In the genomic region with DNA sequence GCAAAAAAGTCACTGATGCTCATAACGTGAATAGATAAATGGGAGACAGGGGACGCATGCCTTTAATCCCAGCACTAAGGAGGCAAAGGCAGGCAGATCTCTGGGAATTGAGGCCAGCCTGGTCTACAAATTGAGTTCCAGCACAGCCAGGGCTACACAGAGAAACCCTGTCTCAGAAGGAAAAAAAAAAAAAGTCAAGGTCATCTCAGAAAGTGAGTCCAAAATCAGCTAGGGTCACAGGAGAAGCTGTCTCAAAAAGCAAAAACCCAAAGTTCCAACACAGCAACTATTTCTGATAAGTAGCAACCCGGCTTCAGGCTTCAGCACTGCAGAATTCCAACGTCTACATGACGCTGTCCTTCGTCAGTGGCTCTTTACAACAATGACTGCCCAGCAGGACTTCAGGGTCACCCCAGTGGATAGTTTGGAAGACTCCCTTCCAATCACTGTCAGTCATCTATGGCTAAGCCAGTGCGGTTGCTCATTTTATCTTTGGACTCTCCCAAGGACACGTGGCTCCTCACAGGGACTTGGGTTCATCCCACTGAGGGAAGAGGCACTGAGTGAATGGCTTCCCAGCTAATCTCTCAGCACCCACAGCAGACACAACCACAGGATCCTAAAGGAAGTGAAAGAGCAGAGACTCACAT, we compare ENCODE assay signal across 12 mouse cellular contexts. TPM values are rescaled to one million over a fixed set of nuclear protein-coding genes. Genes with fewer than 3 reads are reported as not detected.
A peak's percentile ranks its signal among the peaks of the same experiment; 100 is the strongest.
DNase-seq lines count a peak whose midpoint lies in the region; ATAC-seq and TF ChIP-seq lines count a peak whose summit lies in the region.
"Had no signal": no experiment of that assay in that cellular context is flagged by ENCODE, and none has a peak within 500 bp of the region (broad histone marks: within the 10 kb centered on the region; RNA-seq: fewer than 3 reads in every experiment).

No protein-coding gene starts in this region.

- H3K36me3 ChIP-seq in intestine, embryonic 15.5 days: peaks cover 21% of the 10 kb centered on the region; the same call in 1 of the 2 replicates
- 0 out of 2 replicates have a peak, but pooled peaks cover 4% of the 10 kb centered on the region for H3K36me3 ChIP-seq in intestine, postnatal 0 days (ENCODE audit: control insufficient read depth, insufficient read depth)
- H3K36me3 ChIP-seq in heart, embryonic 15.5 days: peaks cover 36% of the 10 kb centered on the region
- H3K36me3 ChIP-seq: neural tube, embryonic 15.5 days had no signal

- no peak overlapping the region for H3K9ac ChIP-seq in intestine, embryonic 15.5 days
- no peak overlapping the region for H3K9ac ChIP-seq in intestine, postnatal 0 days (ENCODE audit: low read depth, low read length)
- no peak overlapping the region for H3K9ac ChIP-seq in heart, embryonic 15.5 days
- H3K9ac ChIP-seq: limb, embryonic 13.5 days; neural tube, embryonic 15.5 days had no signal

- no peak overlapping the region for H3K27ac ChIP-seq in intestine, embryonic 15.5 days
- H3K27ac ChIP-seq in intestine, postnatal 0 days (ENCODE audit: low read depth, low read length): no peak overlapping the region
- H3K27ac ChIP-seq in heart, embryonic 15.5 days: peak overlapping the region; percentile 40
- H3K27ac ChIP-seq: left cerebral cortex, adult 2 months; limb, embryonic 13.5 days; neural tube, embryonic 15.5 days had no signal

- no peaks in the 10 kb centered on the region for H3K9me3 ChIP-seq in intestine, embryonic 15.5 days
- H3K9me3 ChIP-seq in intestine, postnatal 0 days (ENCODE audit: control insufficient read depth): no peaks in the 10 kb centered on the region
- H3K9me3 ChIP-seq in heart, embryonic 15.5 days (replicated peaks): no peaks in the 10 kb centered on the region
- H3K9me3 ChIP-seq: limb, embryonic 13.5 days; neural tube, embryonic 15.5 days had no signal

- H3K4me3 ChIP-seq in intestine, embryonic 15.5 days (replicated peaks): no peak overlapping the region
- H3K4me3 ChIP-seq in intestine, postnatal 0 days (ENCODE audit: low read depth, low read length): no peak overlapping the region
- H3K4me3 ChIP-seq in heart, embryonic 15.5 days: no peak overlapping the region
- H3K4me3 ChIP-seq: limb, embryonic 13.5 days; neural tube, embryonic 15.5 days had no signal

- H3K27me3 ChIP-seq in intestine, embryonic 15.5 days (replicated peaks): no peaks in the 10 kb centered on the region
- no peaks in the 10 kb centered on the region for H3K27me3 ChIP-seq in intestine, postnatal 0 days (replicated peaks; ENCODE audit: control insufficient read depth, insufficient read depth, low read length)
- H3K27me3 ChIP-seq in heart, embryonic 15.5 days: no peaks in the 10 kb centered on the region
- H3K27me3 ChIP-seq: limb, embryonic 13.5 days; neural tube, embryonic 15.5 days had no signal

- DNase-seq in adrenal gland, adult (ENCODE audit: inconsistent age in 2 of 2, low spot score in 1 of 2): peak; percentile 81 to 92
- DNase-seq in adrenal gland, adult 18-20 months (ENCODE audit: low spot score in 2 of 2): no peak
- peak; percentile 80 for DNase-seq in adrenal gland, adult 8-10 months
- no peak for DNase-seq in urinary bladder, adult 2 months (ENCODE audit: low spot score)
- DNase-seq in B cell, adult 2 months: no peak
- DNase-seq: kidney, adult 11 months had no signal

- WGBS in intestine, embryonic 15.5 days: 75% methylated on average over 8 of the region's 8 CpGs
- 70% methylated on average over 8 of the region's 8 CpGs for WGBS in intestine, postnatal 0 days
- 52% methylated on average over 8 of the region's 8 CpGs for WGBS in heart, embryonic 15.5 days

- H3K4me1 ChIP-seq in intestine, embryonic 15.5 days (replicated peaks): 0 out of 2 replicates have a peak, but pooled peaks cover under 1% of the 10 kb centered on the region
- H3K4me1 ChIP-seq in intestine, postnatal 0 days (replicated peaks; ENCODE audit: control insufficient read depth, insufficient read depth, low read length): no peaks in the 10 kb centered on the region
- H3K4me1 ChIP-seq in heart, embryonic 15.5 days (replicated peaks): peaks cover 6% of the 10 kb centered on the region
- H3K4me1 ChIP-seq: limb, embryonic 13.5 days had no signal

- 0 out of 2 replicates have a peak, but pooled peaks have one; percentile 8 for ATAC-seq in intestine, embryonic 15.5 days
- ATAC-seq in intestine, postnatal 0 days: no peak
- ATAC-seq in heart, embryonic 15.5 days (replicated peaks; ENCODE audit: insufficient number of reproducible peaks, insufficient read depth, low FRiP score, low read depth): no peak

- no peak overlapping the region for H3K4me2 ChIP-seq in intestine, embryonic 15.5 days (replicated peaks)
- no peak overlapping the region for H3K4me2 ChIP-seq in intestine, postnatal 0 days (replicated peaks; ENCODE audit: low read depth)
- H3K4me2 ChIP-seq in heart, embryonic 15.5 days: no peak overlapping the region

- no peak for TF ChIP-seq CTCF in intestine, postnatal 0 days (IDR thresholded peaks at IDR 0.05; ENCODE audit: low read depth)

RNA-seq across cellular contexts. Expression of gene Hk2, which starts 33.3 kb away (rescaled TPM):
- 100 to 1,000 TPM; 143 to 231 TPM for total RNA-seq in adrenal gland, adult 18-20 months (2021)
- polyA plus RNA-seq in intestine, embryonic 15.5 days (2015; fragmentation: Nextera tagmentation; extraction: Ambion mirVana): 18.8 and 22.0 TPM in 2 replicates
- 2.5 and 2.8 TPM in 2 replicates for polyA plus RNA-seq in intestine, postnatal 0 days (2015; fragmentation: Nextera tagmentation; extraction: Ambion mirVana)
- 10 to 100 TPM; 16.3 to 73.4 (median 57.0) TPM for total RNA-seq in adrenal gland, adult 8-10 months (2022)
- polyA plus RNA-seq in heart, embryonic 15.5 days (2015; fragmentation: Nextera tagmentation; extraction: Ambion mirVana): 30.2 and 31.0 TPM in 2 replicates
- 7.1 and 7.5 TPM in 2 replicates for polyA plus RNA-seq in urinary bladder, adult 2 months (2012; rRNA removed)

RNA-seq across cellular contexts. Expression of gene Pole4, which starts 35.8 kb away (rescaled TPM):
- 10 to 100 TPM; 35.4 to 42.4 TPM for total RNA-seq in adrenal gland, adult 18-20 months (2021)
- 96.4 and 101 TPM in 2 replicates for polyA plus RNA-seq in intestine, embryonic 15.5 days (2015; fragmentation: Nextera tagmentation; extraction: Ambion mirVana)
- 73.1 and 74.4 TPM in 2 replicates for polyA plus RNA-seq in intestine, postnatal 0 days (2015; fragmentation: Nextera tagmentation; extraction: Ambion mirVana)
- total RNA-seq in adrenal gland, adult 8-10 months (2022): 10 to 100 TPM; 27.4 to 40.4 (median 32.5) TPM
- 78.0 and 81.7 TPM in 2 replicates for polyA plus RNA-seq in heart, embryonic 15.5 days (2015; fragmentation: Nextera tagmentation; extraction: Ambion mirVana)
- 28.1 and 33.5 TPM in 2 replicates for polyA plus RNA-seq in urinary bladder, adult 2 months (2012; rRNA removed)

Comparison
In these comparisons a context has a peak if more than half of its experiments do, and no peak if none do; other contexts are left out.
1. DNase-seq: peak in adrenal gland, adult (2 of 2) and adrenal gland, adult 8-10 months (single experiment); none in adrenal gland, adult 18-20 months (0 of 2), urinary bladder, adult 2 months (single experiment) and B cell, adult 2 months (0 of 2).